Mouse (Mus musculus) lung, postnatal 0 days (tissue): ENCODE results near the gene Cep131.

Experiments
- CTCF ChIP-seq: IDR thresholded peaks from 2 replicates; pipeline ENCODE4 v1.5.1; 2016; ENCODE audit warnings: antibody characterized with exemption, mild to moderate bottlenecking
- EP300 ChIP-seq: IDR thresholded peaks from 2 replicates; pipeline ENCODE4 v1.6.1; 2016; ENCODE audit warnings: antibody characterized with exemption, mild to moderate bottlenecking, control low read depth

DNA sequence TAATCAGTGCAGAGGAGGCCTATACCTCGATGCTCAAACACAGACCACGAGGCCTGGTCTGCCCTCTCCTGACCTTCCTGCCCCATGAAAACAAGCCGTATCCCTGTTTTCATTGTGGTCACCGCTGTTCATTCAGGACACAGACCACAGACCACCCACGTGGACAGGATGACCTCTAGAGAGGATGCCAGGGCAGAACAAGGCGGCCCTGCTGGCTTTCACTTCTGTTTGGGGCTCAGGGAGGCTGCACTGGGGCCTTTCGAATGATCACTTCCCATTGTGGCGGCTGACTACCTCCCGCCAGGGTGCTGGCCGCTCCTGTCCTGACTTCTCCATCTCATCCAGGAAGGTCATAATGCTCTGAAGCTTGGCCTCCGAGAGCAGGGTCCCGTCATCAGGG, 15.6 kb downstream of the Cep131 start:
- TF ChIP-seq CTCF, result no peak
- no peak for TF ChIP-seq EP300
